Mouse (Mus musculus): ENCODE results near the gene Rad21l. TPM values are rescaled to one million over a fixed set of nuclear protein-coding genes. Genes with fewer than 3 reads are reported as not detected.

The Rad21l gene
- polyA plus RNA-seq (2016; fragmentation: Nextera tagmentation; extraction: Ambion mirVana) = 0.11 TPM in 1 of 2 replicates, not detected in the other

DNA sequence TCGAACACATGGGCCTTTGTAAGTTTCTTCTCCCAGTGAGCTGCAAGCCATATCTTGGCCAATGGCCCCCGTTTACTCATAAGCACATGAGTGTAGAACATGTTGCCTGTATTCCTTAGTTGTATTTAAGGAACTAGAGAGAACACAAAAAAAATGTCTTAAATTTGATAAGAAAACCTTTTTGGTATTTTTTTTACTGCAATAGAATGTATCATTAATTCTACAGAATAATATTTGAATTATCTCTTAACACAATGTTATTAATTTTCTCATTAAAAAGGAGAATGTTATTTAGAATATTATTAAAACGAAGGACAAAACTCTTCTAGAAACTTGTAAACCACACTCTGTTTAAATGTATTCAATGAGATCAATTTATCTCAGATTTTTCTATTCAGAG is at the start of gene Rad21l:
TSS of gene Rad21l (minus strand) at position 101 of the 400 bp plus-strand sequence.
- WGBS = 79% methylated on average over 3 of the region's 3 CpGs
- Histone ChIP-seq H3K27ac (no peak within 1 kb of the TSS), H3K27me3 (replicated peaks) (peaks cover 11% of the 10 kb centered on the region; the same call in 1 of the 2 replicates), H3K4me3 (no peak within 1 kb of the TSS), H3K36me3 (no peaks in the 10 kb centered on the region), H3K4me1 (0 out of 2 replicates have a peak, but pooled peaks cover 6% of the 10 kb centered on the region), H3K4me2 (replicated peaks) (no peak within 1 kb of the TSS), H3K9ac (no peak within 1 kb of the TSS), H3K9me3 (no peaks in the 10 kb centered on the region)
- no peak for ATAC-seq (ENCODE audit: low FRiP score, low read depth)

DNA sequence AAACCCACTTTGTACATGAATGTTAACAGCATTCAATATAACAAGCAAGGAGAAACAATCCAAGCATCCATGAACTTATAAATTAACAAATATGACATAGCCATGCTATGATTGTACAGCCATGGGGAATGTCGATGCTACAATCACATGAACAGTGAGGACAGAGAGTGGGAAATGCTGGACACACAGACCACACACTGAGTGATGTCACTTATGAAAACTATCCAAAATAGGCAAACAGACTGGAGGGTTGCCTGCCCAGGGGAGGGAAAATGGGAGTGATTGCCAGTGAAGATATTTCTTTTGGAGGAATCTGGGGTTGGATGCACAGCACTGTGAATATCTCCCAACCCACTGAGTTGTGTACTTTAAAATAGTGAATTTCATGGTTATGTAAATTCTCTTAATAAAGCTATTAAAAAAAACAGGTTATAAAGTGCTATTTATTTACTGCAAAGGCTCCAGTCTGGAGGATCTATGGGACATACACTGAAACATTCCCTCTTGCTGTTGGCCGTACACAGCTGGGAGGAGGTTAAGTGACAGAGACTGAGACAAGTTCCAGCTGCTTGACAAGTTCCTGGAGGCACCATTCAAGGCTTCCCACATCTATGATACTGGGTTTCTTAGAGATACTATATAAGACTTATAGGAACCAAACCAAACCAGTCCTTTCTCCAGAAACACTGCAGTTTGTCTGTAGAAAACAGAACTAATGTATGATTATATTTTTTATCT is 48.2 kb upstream of the Rad21l start:
- Histone ChIP-seq H3K4me3 (no peak overlapping the region), H3K9ac (no peak overlapping the region), H3K27ac (no peak overlapping the region), H3K4me2 (replicated peaks) (no peak overlapping the region), H3K4me1 (no peaks in the 10 kb centered on the region), H3K36me3 (peaks cover 50% of the 10 kb centered on the region), H3K27me3 (replicated peaks) (no peaks in the 10 kb centered on the region), H3K9me3 (no peaks in the 10 kb centered on the region)
- no peak for ATAC-seq (ENCODE audit: low FRiP score, low read depth)
- 87% methylated on average over 2 of the region's 2 CpGs for WGBS

DNA sequence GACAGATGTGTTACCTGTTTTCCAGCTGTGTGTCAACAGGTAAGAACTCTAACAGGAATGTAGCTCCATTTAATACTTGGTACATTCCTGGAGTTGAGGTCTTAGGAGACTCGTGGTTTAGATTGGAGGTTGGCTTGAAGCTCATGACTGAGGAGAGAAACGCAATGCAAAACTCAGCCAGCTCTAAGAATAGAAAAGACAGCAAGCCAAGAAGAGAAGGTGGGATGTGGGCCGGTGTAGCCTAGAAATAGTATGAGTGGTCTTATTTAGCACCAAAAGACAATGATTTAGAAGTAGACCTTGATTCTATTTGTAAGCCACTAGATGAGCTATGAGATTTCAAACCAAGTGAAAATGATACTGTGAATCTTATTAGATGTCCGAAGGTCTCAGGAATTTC is 47.2 kb upstream of the Rad21l start:
- no peaks in the 10 kb centered on the region for H3K4me1 ChIP-seq
- H3K9ac ChIP-seq = no peak overlapping the region
- no peaks in the 10 kb centered on the region for H3K27me3 ChIP-seq (replicated peaks)
- no peak overlapping the region for H3K27ac ChIP-seq
- 94% methylated on average over 4 of the region's 4 CpGs for WGBS
- no peak overlapping the region for H3K4me3 ChIP-seq
- ATAC-seq (ENCODE audit: low FRiP score, low read depth) = no peak
- H3K36me3 ChIP-seq = peaks cover 42% of the 10 kb centered on the region
- no peaks in the 10 kb centered on the region for H3K9me3 ChIP-seq
- H3K4me2 ChIP-seq (replicated peaks) = no peak overlapping the region

DNA sequence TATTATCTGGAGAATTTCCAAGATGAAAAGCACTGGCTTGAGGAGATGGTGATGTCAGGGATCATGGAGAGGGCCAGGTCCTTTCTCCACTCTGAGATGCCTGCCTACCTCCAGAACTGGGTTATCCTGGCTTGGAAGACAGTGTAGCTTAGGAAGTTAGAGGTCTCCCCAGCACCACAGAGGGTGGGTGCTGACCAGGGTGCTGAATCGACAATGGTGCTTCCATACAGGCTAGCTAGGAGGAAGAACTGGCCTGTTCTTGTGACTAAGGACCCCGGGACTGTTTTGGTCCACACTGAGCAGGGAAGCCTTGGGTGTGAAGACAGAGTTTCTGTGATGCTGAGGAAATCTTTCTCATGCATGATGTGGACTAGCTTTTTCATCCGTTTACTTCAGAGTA is 44.3 kb upstream of the Rad21l start:
- Histone ChIP-seq H3K4me1 (no peaks in the 10 kb centered on the region), H3K36me3 (peaks cover 16% of the 10 kb centered on the region), H3K27me3 (replicated peaks) (no peaks in the 10 kb centered on the region), H3K4me3 (no peak overlapping the region), H3K9me3 (no peaks in the 10 kb centered on the region), H3K27ac (no peak overlapping the region), H3K4me2 (replicated peaks) (no peak overlapping the region), H3K9ac (no peak overlapping the region)
- WGBS = 39% methylated on average over 3 of the region's 3 CpGs
- ATAC-seq (ENCODE audit: low FRiP score, low read depth) = no peak

DNA sequence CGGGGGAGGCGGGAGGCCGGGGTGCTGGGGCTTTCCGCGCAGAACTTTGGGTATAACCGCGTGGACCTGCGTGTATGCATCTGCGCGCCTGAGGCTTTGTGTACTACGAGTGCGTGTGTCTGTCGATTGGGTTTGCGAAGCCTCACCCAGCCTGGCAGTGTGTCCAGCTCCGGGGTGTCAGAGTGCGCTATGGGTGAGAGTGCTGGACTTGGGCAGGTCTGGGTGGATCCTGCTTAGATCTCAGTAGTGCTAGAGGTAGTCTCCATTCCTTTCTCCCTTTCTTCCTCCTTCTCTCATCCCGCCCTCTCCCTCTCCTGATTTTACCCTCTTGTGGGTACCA is 34.5 kb upstream of the Rad21l start:
- H3K4me3 ChIP-seq = peak overlapping the region; percentile 76
- peak overlapping the region; percentile 94 for H3K9ac ChIP-seq
- peak overlapping the region; percentile 99 for H3K4me2 ChIP-seq (replicated peaks)
- H3K4me1 ChIP-seq = peaks cover 12% of the 10 kb centered on the region
- peak; percentile 70 for ATAC-seq (ENCODE audit: low FRiP score, low read depth)
- H3K27ac ChIP-seq = no peak overlapping the region
- H3K9me3 ChIP-seq = no peaks in the 10 kb centered on the region
- WGBS = 3% methylated on average over 17 of the region's 17 CpGs
- peaks cover 31% of the 10 kb centered on the region for H3K27me3 ChIP-seq (replicated peaks)
- H3K36me3 ChIP-seq = peaks cover 10% of the 10 kb centered on the region

DNA sequence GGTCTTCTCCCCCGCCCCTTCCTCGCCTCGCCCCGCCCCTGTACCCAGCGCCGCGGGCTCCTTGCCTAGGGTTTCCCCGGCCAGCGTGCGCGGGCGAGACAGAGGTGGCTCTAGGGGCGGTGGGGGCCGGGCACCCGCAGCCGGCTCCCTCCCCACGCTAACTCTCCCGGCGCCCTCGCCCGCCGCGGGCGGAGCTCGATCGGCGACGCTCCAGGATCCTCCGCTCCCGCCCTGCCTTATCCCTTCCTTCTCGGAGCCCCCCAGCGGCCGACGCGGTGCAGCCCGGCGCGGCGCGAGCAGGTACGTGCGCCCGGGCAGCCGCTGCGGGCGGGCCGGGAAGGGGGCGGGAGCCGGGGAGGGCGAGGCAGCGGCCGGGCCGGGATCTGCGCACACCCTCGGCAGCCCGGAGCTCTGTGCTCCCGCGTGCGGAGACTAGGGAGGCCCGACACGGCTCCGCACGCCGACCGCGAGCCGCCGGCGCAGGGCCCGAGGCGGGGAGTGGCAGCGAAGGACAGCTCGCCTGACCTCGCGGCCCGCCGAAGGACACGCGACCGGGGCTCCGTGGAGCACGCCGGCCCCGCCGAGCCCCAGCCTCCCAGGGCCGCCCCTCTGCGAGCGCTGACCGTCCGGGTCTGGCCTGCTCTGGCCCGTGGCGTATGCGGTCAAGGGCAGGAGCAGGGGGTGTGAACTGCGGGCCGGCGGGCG is 34.0 kb upstream of the Rad21l start:
- H3K4me3 ChIP-seq = peak overlapping the region; percentile 76
- WGBS = under 1% methylated on average over 97 of the region's 97 CpGs
- peaks cover 31% of the 10 kb centered on the region for H3K27me3 ChIP-seq (replicated peaks)
- peaks cover 10% of the 10 kb centered on the region for H3K36me3 ChIP-seq
- H3K9me3 ChIP-seq = no peaks in the 10 kb centered on the region
- H3K4me2 ChIP-seq (replicated peaks) = peak overlapping the region; percentile 99
- H3K9ac ChIP-seq = peak overlapping the region; percentile 94
- peak; percentile 91 for ATAC-seq (ENCODE audit: low FRiP score, low read depth)
- H3K4me1 ChIP-seq = peaks cover 12% of the 10 kb centered on the region
- no peak overlapping the region for H3K27ac ChIP-seq

DNA sequence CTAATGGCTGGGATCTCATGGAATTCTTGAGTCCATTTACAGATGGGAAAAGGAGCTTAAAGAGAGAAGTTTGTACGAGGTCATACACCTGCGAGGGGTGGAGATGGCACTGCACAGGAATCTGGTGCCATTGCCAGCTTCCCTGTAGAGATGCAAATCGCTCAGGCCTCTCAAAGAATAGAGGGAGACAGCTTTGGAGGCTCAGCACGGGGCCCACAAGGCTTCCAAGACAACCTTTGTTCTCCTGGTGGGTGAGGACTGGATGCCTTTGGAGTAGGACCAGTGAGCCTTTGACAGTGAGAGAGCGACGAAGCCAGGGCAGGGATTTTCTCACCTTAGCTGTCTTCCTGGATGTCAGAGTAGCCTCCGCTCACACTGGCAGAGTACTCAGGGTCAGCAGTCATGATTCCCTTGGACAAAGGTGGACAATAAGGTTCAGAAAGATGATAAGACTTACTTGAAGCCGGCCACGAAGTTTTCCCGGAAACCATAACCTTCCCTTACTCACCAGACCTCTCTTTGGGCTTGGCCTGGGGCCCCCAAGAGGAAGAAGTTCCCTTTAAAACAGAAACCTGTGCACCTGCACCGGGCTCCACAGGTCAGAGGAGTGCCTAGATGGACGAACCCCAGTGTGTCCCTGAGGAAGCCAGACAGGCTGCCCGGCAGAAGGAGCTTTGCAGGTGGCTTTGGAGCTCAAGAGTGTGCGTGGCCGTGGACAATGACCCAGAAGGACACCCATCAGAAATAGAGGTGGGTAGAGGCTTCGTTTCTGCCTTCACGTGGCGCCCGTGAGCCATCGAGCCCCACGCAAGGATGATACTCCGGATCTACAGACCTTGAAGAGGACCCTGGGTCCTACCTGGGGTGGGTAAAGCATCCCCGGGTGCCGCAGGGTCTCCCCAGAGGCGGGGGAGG is 33.2 kb upstream of the Rad21l start, which contains the start of gene Tmem74b:
TSS of gene Tmem74b (plus strand) at position 778 of the 915 bp plus-strand sequence.
- H3K4me2 ChIP-seq (replicated peaks) = peak within 1 kb of the TSS; percentile 99
- peak; percentile 21 for ATAC-seq (ENCODE audit: low FRiP score, low read depth)
- no peaks in the 10 kb centered on the region for H3K9me3 ChIP-seq
- H3K4me1 ChIP-seq = peaks cover 12% of the 10 kb centered on the region
- WGBS = 3% methylated on average over 25 of the region's 25 CpGs
- H3K27me3 ChIP-seq (replicated peaks) = peaks cover 31% of the 10 kb centered on the region
- peak within 1 kb of the TSS; percentile 94 for H3K9ac ChIP-seq
- H3K27ac ChIP-seq = no peak within 1 kb of the TSS
- peaks cover 5% of the 10 kb centered on the region for H3K36me3 ChIP-seq
- peak within 1 kb of the TSS; percentile 76 for H3K4me3 ChIP-seq

DNA sequence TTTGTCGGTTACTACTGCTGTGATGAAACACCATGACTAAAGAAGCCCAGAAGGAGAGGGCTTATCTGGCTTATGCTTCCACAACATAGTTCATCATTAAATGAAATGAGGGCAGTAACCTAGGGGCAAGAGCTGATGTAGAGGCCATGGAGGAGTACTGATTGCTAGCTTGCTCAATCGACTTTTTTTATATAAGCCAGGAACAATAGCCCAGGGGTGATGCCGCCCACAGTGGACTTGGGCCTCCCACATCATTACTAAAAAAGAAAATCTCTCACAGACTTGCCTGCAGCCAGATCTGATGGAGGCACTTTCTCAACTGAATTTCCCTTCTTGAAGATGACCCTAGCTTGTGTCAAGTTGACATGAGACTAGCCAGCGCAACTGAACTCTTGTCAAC is 14.6 kb upstream of the Rad21l start:
- no peak overlapping the region for H3K9ac ChIP-seq
- no peak overlapping the region for H3K4me3 ChIP-seq
- no peak for ATAC-seq (ENCODE audit: low FRiP score, low read depth)
- H3K4me2 ChIP-seq (replicated peaks) = no peak overlapping the region
- H3K36me3 ChIP-seq = no peaks in the 10 kb centered on the region
- no peak overlapping the region for H3K27ac ChIP-seq
- no peaks in the 10 kb centered on the region for H3K4me1 ChIP-seq
- H3K27me3 ChIP-seq (replicated peaks) = no peaks in the 10 kb centered on the region
- no peaks in the 10 kb centered on the region for H3K9me3 ChIP-seq
- 88% methylated on average over 4 of the region's 4 CpGs for WGBS

DNA sequence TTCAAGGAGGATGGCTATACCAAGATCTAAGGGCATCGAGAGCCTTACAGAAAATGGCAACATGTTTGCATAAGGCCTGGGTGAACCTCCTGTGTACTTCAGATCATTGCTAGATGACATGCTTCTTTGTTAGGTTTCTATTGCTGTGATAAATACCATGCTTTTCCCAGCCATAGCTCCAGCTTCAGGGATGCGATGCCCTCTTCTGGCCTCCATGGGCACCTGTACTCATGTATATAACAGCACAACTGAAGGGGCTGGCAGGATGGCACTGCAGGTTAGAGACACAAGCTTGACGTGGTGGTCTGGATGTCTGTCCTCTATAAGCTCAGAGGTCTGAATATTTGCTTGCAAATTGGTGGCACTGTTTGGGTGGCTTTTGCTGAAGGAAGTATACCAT is 14.0 kb upstream of the Rad21l start:
- 56% methylated on average over 3 of the region's 3 CpGs for WGBS
- Histone ChIP-seq H3K9ac (no peak overlapping the region), H3K27me3 (replicated peaks) (no peaks in the 10 kb centered on the region), H3K4me1 (no peaks in the 10 kb centered on the region), H3K9me3 (no peaks in the 10 kb centered on the region), H3K36me3 (no peaks in the 10 kb centered on the region), H3K27ac (no peak overlapping the region), H3K4me3 (no peak overlapping the region), H3K4me2 (replicated peaks) (no peak overlapping the region)
- peak; percentile 62; the same call in 1 of the 2 replicates for ATAC-seq (ENCODE audit: low FRiP score, low read depth)

DNA sequence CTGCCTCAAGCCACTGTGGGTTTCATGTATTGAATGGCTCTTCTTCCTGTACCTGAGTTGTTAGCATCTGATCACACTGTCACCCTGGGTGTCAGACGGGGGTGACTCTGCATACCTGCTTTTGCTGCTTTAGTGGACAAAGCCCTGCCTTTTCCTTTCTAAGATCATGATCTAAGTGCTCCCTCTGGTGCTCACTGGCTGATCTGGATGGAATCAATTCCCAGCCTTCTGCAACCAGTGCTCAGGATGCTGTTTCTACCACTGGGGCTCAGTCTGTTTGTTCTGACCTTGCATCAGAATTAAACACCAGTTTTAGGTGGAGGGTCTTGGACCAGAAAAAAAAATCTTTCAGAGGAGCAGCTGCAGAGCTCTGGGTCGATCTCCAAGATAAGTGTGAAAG is 7.9 kb upstream of the Rad21l start:
- Histone ChIP-seq H3K9me3 (no peaks in the 10 kb centered on the region), H3K27me3 (replicated peaks) (no peaks in the 10 kb centered on the region), H3K4me2 (replicated peaks) (no peak overlapping the region), H3K4me1 (no peaks in the 10 kb centered on the region), H3K9ac (no peak overlapping the region), H3K27ac (no peak overlapping the region), H3K4me3 (no peak overlapping the region), H3K36me3 (no peaks in the 10 kb centered on the region)
- no peak for ATAC-seq (ENCODE audit: low FRiP score, low read depth)
- 69% methylated on average over 2 of the region's 2 CpGs for WGBS

DNA sequence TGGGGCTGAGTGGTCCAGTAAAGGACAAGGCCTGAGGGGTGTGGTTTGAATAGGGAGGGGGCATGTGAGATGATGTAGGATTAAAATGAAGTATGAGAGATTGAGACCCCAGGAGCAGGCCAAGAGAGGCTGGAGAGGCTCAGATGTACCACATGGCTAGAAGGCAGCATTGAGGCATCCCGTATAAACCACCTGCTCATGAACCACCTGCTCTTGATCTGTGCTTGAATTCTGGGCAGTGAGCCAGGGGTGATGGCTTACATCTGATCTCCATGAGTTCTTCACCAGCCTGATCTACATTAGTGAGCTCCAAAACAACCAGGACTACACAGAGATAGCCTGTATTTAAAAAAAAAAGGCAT is 2.6 kb upstream of the Rad21l start:
- Histone ChIP-seq H3K4me2 (replicated peaks) (no peak overlapping the region), H3K4me1 (0 out of 2 replicates have a peak, but pooled peaks cover 6% of the 10 kb centered on the region), H3K27me3 (replicated peaks) (peaks cover 11% of the 10 kb centered on the region; the same call in 1 of the 2 replicates), H3K27ac (no peak overlapping the region), H3K9ac (no peak overlapping the region), H3K9me3 (no peaks in the 10 kb centered on the region), H3K36me3 (no peaks in the 10 kb centered on the region), H3K4me3 (no peak overlapping the region)
- ATAC-seq (ENCODE audit: low FRiP score, low read depth) = 0 out of 2 replicates have a peak, but pooled peaks have one; percentile 17
- 86% methylated on average over 1 of the region's 1 CpGs for WGBS
